Mouse (Mus musculus) forebrain, embryonic 10.5 days (tissue): ENCODE measurements around the gene Olfr330. TPM values are rescaled to one million over a fixed set of nuclear protein-coding genes. Genes with fewer than 3 reads are reported as not detected.

Source experiments
- polyA plus RNA-seq: library from polyadenylated mRNA; unstranded; fragments of >200 nt; fragmentation: Nextera tagmentation; extraction: Ambion mirVana; gene quantifications from 2 replicates; pipeline ENCODE4 v1.2.1, GENCODE M21; 2016

Gene Olfr330
- polyA plus RNA-seq, 1 experiment from 2014 or later = not detected

Other genes with a start within 250 kb of the Olfr330 start
- 27.1 and 30.9 TPM in 2 replicates for gene Zfp692, start 227.8 kb downstream of the Olfr330 start, polyA plus RNA-seq
- gene Zfp672, start 204.5 kb downstream of the Olfr330 start, polyA plus RNA-seq = 23.9 and 24.1 TPM in 2 replicates
- 39.8 and 40.9 TPM in 2 replicates for gene Sh3bp5l, start 204.1 kb downstream of the Olfr330 start, polyA plus RNA-seq
- not detected in 2 replicates for gene Lypd8, start 155.8 kb downstream of the Olfr330 start, polyA plus RNA-seq
- gene 1810065E05Rik, start 113.7 kb downstream of the Olfr330 start, polyA plus RNA-seq = not detected in 2 replicates
- gene Gm12253, start 102.3 kb downstream of the Olfr330 start, polyA plus RNA-seq = not detected in 2 replicates
- not detected in 2 replicates for gene Lypd9, start 81.9 kb downstream of the Olfr330 start, polyA plus RNA-seq
- gene Olfr30, start 72.6 kb downstream of the Olfr330 start, polyA plus RNA-seq = not detected in 2 replicates
- not detected in 2 replicates for gene Olfr332, start 42.3 kb downstream of the Olfr330 start, polyA plus RNA-seq
- not detected in 2 replicates for gene Olfr331, start 32.3 kb downstream of the Olfr330 start, polyA plus RNA-seq
- not detected in 2 replicates for gene Olfr329-ps, start 11.6 kb upstream of the Olfr330 start, polyA plus RNA-seq
- not detected in 2 replicates for gene Olfr328, start 20.8 kb upstream of the Olfr330 start, polyA plus RNA-seq
- gene Olfr224, start 35.7 kb upstream of the Olfr330 start, polyA plus RNA-seq = not detected in 2 replicates
- gene Olfr325, start 42.9 kb upstream of the Olfr330 start, polyA plus RNA-seq = not detected in 2 replicates
- gene Olfr324, start 60.3 kb upstream of the Olfr330 start, polyA plus RNA-seq = not detected in 2 replicates
- gene 2210407C18Rik, start 81.2 kb upstream of the Olfr330 start, polyA plus RNA-seq = not detected in 2 replicates
- gene Olfr323, start 95.7 kb upstream of the Olfr330 start, polyA plus RNA-seq = not detected in 2 replicates
- 0.33 and 0.35 TPM in 2 replicates for gene Trim58, start 105.6 kb upstream of the Olfr330 start, polyA plus RNA-seq
- not detected in 2 replicates for gene Olfr322, start 123.9 kb upstream of the Olfr330 start, polyA plus RNA-seq
- not detected in 2 replicates for gene Olfr320, start 146.3 kb upstream of the Olfr330 start, polyA plus RNA-seq
- not detected in 2 replicates for gene Olfr319, start 164.3 kb upstream of the Olfr330 start, polyA plus RNA-seq
- gene Olfr318, start 189.2 kb upstream of the Olfr330 start, polyA plus RNA-seq = not detected in 2 replicates
- gene Olfr317, start 204.4 kb upstream of the Olfr330 start, polyA plus RNA-seq = not detected in 2 replicates
- gene Olfr316, start 217.9 kb upstream of the Olfr330 start, polyA plus RNA-seq = not detected in 2 replicates
- gene Olfr315, start 238.4 kb upstream of the Olfr330 start, polyA plus RNA-seq = not detected in 2 replicates
- gene Olfr314, start 248.1 kb upstream of the Olfr330 start, polyA plus RNA-seq = not detected in 2 replicates